ENCODE assay signal across 18 mouse cellular contexts in the genomic region with DNA sequence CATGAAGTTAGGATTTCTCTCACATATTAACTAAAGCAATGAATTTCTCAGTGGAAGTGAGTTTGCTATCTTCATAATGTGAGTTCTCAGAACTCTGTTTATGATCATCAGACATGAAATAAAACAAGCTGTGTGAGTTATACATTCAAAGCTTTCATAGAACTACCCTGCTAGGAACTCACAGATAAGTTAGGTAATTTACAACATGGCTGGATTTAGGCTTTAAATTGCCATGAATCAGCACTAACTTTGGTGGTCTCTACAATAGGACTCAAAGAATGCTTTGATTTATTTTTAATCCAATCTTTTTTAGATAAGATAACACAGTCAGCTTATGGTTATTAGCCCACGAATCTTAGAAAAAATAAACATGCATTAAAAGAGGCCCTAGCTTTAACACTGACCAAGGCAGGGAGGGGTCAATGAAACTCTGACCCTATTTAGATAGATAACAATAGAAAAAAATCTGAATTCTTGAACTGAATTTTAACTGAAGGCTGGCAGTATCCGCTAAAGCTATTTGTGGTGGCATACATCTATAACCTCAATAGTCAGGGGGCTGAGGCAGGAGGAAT.
"Had no signal": no experiment of that assay in that cellular context is flagged by ENCODE, and none has a peak within 500 bp of the region (broad histone marks: within the 10 kb centered on the region; RNA-seq: fewer than 3 reads in every experiment).

No protein-coding gene starts in this region.

- DNase-seq: lung, adult 18-20 months; lung, embryonic 14.5 days; lung, postnatal 10 days; lung, postnatal 4 days; retina, postnatal 1 day; right cerebral cortex, adult 18-20 months; right cerebral cortex, postnatal 25 days; right cerebral cortex, postnatal 4 days; spleen, adult 18-20 months; thymus, adult 18-20 months; thymus, postnatal 14 days; thymus, postnatal 36 days had no signal

- H3K4me3 ChIP-seq: midbrain, embryonic 10.5 days; midbrain, embryonic 13.5 days; midbrain, embryonic 15.5 days; myocyte; neural tube, embryonic 13.5 days; neural tube, embryonic 15.5 days had no signal

- H3K4me1 ChIP-seq: midbrain, embryonic 10.5 days; midbrain, embryonic 13.5 days; midbrain, embryonic 15.5 days; neural tube, embryonic 13.5 days; neural tube, embryonic 15.5 days had no signal

- H3K36me3 ChIP-seq: midbrain, embryonic 15.5 days had no signal

- H3K9me3 ChIP-seq: midbrain, embryonic 10.5 days; midbrain, embryonic 13.5 days; midbrain, embryonic 15.5 days; neural tube, embryonic 13.5 days; neural tube, embryonic 15.5 days had no signal

- H3K4me2 ChIP-seq: lung, embryonic 14.5 days; midbrain, embryonic 13.5 days; midbrain, embryonic 15.5 days; neural tube, embryonic 13.5 days; neural tube, embryonic 15.5 days had no signal

- H3K9ac ChIP-seq: lung, embryonic 14.5 days; midbrain, embryonic 13.5 days; midbrain, embryonic 15.5 days; neural tube, embryonic 13.5 days; neural tube, embryonic 15.5 days had no signal

- ATAC-seq: midbrain, embryonic 13.5 days; midbrain, embryonic 15.5 days had no signal

- H3K27ac ChIP-seq: midbrain, embryonic 10.5 days; midbrain, embryonic 13.5 days; midbrain, embryonic 15.5 days; neural tube, embryonic 13.5 days; neural tube, embryonic 15.5 days had no signal

- H3K27me3 ChIP-seq: midbrain, embryonic 13.5 days; midbrain, embryonic 15.5 days; neural tube, embryonic 13.5 days; neural tube, embryonic 15.5 days had no signal
